Mouse (Mus musculus): Measurements from ENCODE around the gene Ptpn22. TPM values are rescaled to one million over a fixed set of nuclear protein-coding genes. Genes with fewer than 3 reads are reported as not detected.

The Ptpn22 gene
- polyA plus RNA-seq, 1 experiment = 1.9 TPM

DNA sequence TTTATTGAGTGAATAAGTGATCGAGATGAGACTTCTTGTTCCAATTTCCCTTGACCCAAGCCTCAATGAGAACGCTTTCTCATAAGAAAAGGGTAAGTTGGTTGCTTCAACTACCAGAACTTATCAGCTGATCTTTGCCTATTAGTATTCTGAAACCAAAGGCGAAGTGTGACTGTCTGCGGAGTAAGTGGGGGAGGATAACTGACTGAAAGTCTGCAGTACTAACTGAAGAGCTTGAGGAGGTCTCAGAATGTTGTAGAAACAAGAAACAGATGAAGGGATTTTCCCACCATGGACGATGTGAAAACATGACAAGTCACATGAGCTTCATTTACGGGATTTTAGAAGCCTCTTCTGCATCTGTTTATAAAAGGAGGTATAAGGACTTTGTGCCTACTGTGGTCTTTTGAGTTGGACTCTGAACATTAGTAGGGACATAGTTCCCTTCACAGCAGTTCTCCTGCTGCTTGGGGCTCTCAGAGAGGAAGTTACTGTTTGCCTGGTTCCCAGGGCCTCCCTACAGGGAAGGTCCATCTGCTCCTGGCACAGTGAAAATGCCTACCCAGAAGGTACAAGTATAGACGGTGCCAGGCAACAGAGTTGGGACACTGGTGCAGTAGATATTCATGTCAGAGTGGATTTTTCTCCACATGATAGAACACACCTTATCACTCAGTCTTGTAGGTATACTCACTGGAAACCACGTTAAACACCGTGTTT is 8.8 kb upstream of the Ptpn22 start:
- no peak overlapping the region for H3K4me3 ChIP-seq (ENCODE audit: insufficient read depth, low read depth, low read length)
- no peak overlapping the region for H3K27ac ChIP-seq (replicated peaks; ENCODE audit: low read depth, low read length)
- H3K4me1 ChIP-seq (ENCODE audit: control insufficient read depth, insufficient read depth, insufficient read length, low read length) = no peaks in the 10 kb centered on the region

DNA sequence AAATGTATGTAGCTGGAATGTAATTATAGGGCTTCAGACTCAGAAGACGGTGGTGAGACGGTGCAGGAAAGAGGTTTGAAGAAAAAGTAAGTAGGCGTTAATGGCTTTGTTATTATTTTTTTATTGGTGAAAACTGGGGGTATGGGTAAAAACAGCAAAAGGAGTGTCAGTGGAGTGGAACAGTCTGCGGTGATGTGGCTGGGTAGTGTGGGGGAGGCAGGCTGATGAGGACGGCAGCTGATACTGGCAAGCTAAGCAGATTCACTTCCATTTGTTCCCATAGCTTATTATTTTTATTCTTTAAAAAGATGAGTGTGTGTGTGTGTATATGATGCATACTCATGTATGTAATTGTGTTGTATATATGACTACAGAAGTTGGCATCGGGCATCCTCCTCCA is 8.1 kb upstream of the Ptpn22 start:
- no peak overlapping the region for H3K4me3 ChIP-seq (ENCODE audit: insufficient read depth, low read depth, low read length)
- no peaks in the 10 kb centered on the region for H3K4me1 ChIP-seq (ENCODE audit: control insufficient read depth, insufficient read depth, insufficient read length, low read length)
- no peak overlapping the region for H3K27ac ChIP-seq (replicated peaks; ENCODE audit: low read depth, low read length)

DNA sequence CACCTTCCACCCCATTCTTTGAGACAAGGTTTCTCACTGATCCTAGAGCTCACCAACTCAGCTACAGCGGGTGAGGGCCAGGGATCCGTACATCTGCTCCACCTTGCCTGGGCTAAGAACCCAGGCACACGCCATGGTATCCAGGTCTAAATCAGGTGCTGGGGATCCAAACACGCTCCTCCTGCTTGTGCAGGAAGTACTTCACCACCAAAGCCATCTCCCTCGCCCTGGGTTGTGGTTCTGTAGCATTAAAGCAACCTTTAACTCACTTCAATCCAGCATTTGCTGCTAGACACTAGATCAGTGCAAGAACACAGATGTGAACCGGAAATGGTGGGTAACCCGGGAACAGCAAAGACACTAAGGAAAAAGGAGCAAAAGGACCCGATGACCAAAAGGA is 7.7 kb upstream of the Ptpn22 start:
- Histone ChIP-seq H3K27ac (replicated peaks; ENCODE audit: low read depth, low read length) (no peak overlapping the region), H3K4me3 (ENCODE audit: insufficient read depth, low read depth, low read length) (no peak overlapping the region), H3K4me1 (ENCODE audit: control insufficient read depth, insufficient read depth, insufficient read length, low read length) (no peaks in the 10 kb centered on the region)

- Histone ChIP-seq H3K27ac (replicated peaks; ENCODE audit: low read depth, low read length) (no peak overlapping the region), H3K4me1 (ENCODE audit: control insufficient read depth, insufficient read depth, insufficient read length, low read length) (no peaks in the 10 kb centered on the region), H3K4me3 (ENCODE audit: insufficient read depth, low read depth, low read length) (no peak overlapping the region)
These were observed 6.9 kb upstream of the Ptpn22 start for GRCm38 (mm10) chr3:103852565-103853299.

GRCm38 (mm10) chr3:103853804-103854203 is 5.8 kb upstream of the Ptpn22 start:
- no peaks in the 10 kb centered on the region for H3K4me1 ChIP-seq (ENCODE audit: control insufficient read depth, insufficient read depth, insufficient read length, low read length)
- no peak overlapping the region for H3K4me3 ChIP-seq (ENCODE audit: insufficient read depth, low read depth, low read length)
- no peak overlapping the region for H3K27ac ChIP-seq (replicated peaks; ENCODE audit: low read depth, low read length)

DNA sequence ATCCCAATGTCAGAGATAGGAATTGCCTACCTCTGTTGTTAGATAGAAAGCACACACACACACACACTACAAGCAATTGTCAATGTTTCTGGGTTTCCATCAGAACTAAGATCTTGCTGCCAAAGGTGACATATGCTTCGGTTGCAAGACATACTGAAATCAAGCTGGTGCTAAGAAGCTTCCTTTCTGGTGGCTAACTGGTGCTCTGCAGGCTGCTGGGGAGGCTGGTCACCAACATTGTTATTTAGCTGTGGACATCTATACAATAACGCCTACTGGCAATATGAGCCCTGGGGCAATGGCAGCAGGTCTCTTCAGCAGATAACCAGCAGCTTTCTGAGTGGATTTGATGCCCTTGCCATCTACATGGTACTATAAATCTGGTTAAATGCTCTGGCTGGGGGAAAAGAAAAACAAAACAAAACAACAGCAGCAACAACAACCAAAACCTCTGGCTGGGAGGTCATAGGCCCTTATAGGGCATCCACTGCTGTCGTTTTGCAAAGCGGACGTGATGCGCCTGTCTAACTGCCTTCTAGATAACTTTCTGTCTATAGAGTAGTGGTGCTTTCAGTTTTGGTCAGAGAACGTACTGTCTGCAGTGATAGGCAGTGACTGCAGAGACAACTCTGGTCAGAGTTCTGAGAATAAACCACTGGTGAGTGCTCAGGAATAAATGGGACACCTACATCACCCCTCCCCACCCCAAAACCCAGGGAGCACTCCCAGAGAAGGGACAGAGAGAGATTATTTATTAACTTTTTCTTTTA is 2.4 kb upstream of the Ptpn22 start:
- no peak overlapping the region for H3K27ac ChIP-seq (replicated peaks; ENCODE audit: low read depth, low read length)
- no peak overlapping the region for H3K4me3 ChIP-seq (ENCODE audit: insufficient read depth, low read depth, low read length)
- no peaks in the 10 kb centered on the region for H3K4me1 ChIP-seq (ENCODE audit: control insufficient read depth, insufficient read depth, insufficient read length, low read length)

DNA sequence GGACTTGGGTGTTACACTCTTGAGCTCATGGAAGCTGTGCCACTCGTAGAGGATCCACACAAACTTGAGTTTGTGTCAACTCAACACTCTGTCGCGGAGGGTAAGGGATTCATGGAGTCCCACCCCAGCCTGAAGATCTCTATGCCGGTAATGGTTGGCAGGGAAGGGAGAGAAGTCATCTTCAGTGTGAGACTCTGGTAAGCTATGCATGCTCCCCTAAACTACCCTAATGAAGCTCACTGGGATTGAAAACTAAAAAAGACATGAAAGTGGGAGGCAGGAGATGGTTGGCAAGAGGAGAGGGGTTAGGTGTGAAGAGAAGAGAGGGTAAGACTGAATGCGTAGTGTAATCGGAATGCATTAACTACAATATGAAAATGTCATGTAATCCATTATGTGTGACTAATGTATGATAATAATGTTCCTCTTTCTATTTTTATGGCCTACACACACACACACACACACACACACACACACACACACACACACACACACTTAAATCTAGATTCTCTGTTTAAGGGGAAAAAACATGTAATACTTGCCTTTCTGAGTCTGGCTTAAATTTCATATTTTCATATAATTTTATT is 1.5 kb upstream of the Ptpn22 start:
- Histone ChIP-seq H3K4me3 (ENCODE audit: insufficient read depth, low read depth, low read length) (no peak overlapping the region), H3K4me1 (ENCODE audit: control insufficient read depth, insufficient read depth, insufficient read length, low read length) (no peaks in the 10 kb centered on the region), H3K27ac (replicated peaks; ENCODE audit: low read depth, low read length) (peak overlapping the region; percentile 0; the same call in 1 of the 2 replicates)

DNA sequence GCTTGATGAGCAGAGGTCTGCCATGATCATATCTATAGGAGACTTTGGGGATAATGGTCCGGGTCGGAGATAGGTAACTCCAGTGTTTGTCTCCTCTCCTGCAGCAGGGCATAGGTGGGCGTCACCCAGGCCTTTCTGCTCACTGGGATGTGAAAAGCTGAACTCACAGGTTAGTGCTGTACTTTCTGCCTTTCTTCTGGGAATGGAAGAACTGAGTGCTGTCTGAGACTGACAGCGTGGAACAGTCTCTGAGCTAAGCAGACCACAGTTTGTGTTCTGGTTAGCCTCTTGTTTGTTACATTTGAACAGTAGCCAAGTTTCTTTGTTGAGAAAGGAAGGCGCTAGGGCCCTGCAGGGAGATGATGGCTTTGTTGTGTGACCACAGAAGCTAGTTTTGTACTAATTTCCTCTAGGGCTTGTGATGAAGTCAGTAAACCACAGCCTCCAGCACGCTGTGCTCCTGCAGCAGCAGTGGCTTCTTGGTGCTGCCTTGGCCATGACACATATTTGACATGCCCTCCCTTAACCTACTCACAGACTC is 326 bp downstream of the Ptpn22 start:
- Histone ChIP-seq H3K4me3 (ENCODE audit: insufficient read depth, low read depth, low read length) (peak overlapping the region; percentile 33), H3K4me1 (ENCODE audit: control insufficient read depth, insufficient read depth, insufficient read length, low read length) (no peaks in the 10 kb centered on the region), H3K27ac (replicated peaks; ENCODE audit: low read depth, low read length) (peak overlapping the region; percentile 70)

DNA sequence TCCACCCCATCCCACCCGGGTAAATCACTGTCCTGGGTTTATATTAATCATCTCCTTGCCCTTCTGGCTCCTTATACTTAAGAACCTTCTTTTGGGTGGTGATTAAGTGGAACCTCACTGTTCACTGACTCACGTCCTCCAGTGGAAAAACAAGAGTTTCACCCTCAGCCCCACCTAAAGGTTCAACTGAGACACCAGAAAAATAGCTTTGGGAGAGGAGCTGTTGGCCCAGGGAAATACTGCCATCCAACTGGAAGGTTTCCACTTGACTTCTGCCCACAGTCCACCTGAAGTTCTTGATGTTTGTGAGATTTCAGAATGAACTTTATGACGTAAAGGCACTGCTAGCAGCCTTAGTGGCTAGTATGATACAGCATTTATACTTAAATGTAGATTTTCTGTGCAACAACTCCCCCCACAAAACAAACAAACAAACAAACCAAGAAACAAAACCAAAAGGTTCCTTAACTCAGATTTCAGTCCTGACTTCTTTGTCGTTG is 3.2 kb downstream of the Ptpn22 start:
- H3K4me1 ChIP-seq (ENCODE audit: control insufficient read depth, insufficient read depth, insufficient read length, low read length) = no peaks in the 10 kb centered on the region

DNA sequence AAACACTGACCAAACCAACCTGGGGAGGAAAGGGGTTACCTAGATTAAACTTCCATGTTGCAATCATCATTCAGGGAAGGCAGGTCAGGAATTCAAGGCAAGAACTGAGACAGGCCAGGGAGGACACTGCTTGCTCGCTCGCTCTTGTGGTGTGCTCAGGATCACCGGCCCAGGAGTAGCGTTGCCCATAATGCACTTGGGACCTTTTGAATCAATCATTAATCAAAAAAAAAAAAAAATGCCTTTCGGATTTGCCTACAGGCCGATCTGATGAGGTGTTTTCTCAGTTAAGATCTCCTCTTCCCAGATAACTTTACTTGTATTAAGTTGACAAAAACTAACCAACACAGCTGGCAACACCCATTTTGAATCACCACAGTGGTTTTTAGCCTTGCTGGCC is 4.6 kb downstream of the Ptpn22 start:
- Histone ChIP-seq H3K27ac (replicated peaks; ENCODE audit: low read depth, low read length) (no peak overlapping the region), H3K4me3 (ENCODE audit: insufficient read depth, low read depth, low read length) (no peak overlapping the region), H3K4me1 (ENCODE audit: control insufficient read depth, insufficient read depth, insufficient read length, low read length) (no peaks in the 10 kb centered on the region)

More for the DNA sequence above, 3.2 kb downstream of the Ptpn22 start:
- Histone ChIP-seq H3K4me3 (ENCODE audit: insufficient read depth, low read depth, low read length) (no peak overlapping the region), H3K27ac (replicated peaks; ENCODE audit: low read depth, low read length) (no peak overlapping the region)

GRCm38 (mm10) chr3:103867424-103867971 is 7.9 kb downstream of the Ptpn22 start:
- H3K27ac ChIP-seq (replicated peaks; ENCODE audit: low read depth, low read length) = no peak overlapping the region
- H3K4me3 ChIP-seq (ENCODE audit: insufficient read depth, low read depth, low read length) = no peak overlapping the region
- H3K4me1 ChIP-seq (ENCODE audit: control insufficient read depth, insufficient read depth, insufficient read length, low read length) = no peaks in the 10 kb centered on the region

GRCm38 (mm10) chr3:103868008-103868407 is 8.4 kb downstream of the Ptpn22 start:
- H3K4me1 ChIP-seq (ENCODE audit: control insufficient read depth, insufficient read depth, insufficient read length, low read length) = no peaks in the 10 kb centered on the region
- H3K27ac ChIP-seq (replicated peaks; ENCODE audit: low read depth, low read length) = no peak overlapping the region
- no peak overlapping the region for H3K4me3 ChIP-seq (ENCODE audit: insufficient read depth, low read depth, low read length)

DNA sequence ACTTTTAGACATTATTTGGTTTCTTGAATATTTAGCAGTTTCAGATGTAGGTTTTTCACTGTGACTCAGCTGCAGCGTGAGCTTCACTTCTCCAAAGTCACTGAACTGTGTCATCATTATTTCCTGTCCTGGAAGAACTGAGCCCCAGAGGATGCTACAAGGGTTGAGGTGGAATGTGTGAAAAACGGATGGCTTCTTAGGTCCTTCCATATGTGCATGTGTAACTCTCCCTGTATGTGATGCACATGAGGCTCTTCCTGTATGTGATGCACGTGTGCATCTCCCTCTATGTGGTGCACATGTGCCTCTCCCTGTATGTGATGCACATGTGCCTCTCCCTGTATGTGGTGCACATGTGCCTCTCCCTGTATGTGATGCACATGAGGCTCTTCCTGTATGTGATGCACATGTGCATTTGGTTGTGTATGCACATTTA is 13.1 kb downstream of the Ptpn22 start:
- Histone ChIP-seq H3K4me1 (ENCODE audit: control insufficient read depth, insufficient read depth, insufficient read length, low read length) (no peaks in the 10 kb centered on the region), H3K4me3 (ENCODE audit: insufficient read depth, low read depth, low read length) (no peak overlapping the region), H3K27ac (replicated peaks; ENCODE audit: low read depth, low read length) (no peak overlapping the region)

DNA sequence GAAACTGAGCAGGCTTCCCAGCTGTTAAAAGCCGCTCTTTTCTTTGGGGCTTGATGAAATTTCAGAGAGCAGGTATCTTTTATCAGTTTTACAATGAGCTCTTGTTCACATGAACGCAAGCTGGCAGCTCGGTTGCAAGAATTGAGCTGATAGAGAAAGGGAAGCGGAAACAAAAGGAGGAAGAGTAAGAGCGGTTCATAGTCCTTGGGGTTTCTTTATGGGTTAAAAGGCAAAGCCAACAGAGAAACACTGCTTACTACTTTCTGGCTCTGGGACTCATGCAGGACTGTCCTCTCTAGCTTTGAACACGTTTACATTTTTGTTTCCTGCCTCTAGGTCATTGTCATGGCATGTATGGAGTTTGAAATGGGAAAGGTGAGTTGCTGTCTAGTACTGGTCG is 14.7 kb downstream of the Ptpn22 start:
- Histone ChIP-seq H3K27ac (replicated peaks; ENCODE audit: low read depth, low read length) (no peak overlapping the region), H3K4me1 (ENCODE audit: control insufficient read depth, insufficient read depth, insufficient read length, low read length) (no peaks in the 10 kb centered on the region), H3K4me3 (ENCODE audit: insufficient read depth, low read depth, low read length) (no peak overlapping the region)
